Mouse (Mus musculus) lung, postnatal 25 days (tissue): ENCODE data around the gene Fv1.

Source experiments
- DNase-seq: peaks from one replicate; pipeline ENCODE4 v3.0.0; 2022; ENCODE audit warnings: low spot score

Gene Fv1

GRCm38 (mm10) chr4:147886158-147886557 is 17.4 kb downstream of the Fv1 start:
- no peak for DNase-seq

GRCm38 (mm10) chr4:147887277-147887676 is 18.5 kb downstream of the Fv1 start:
- no peak for DNase-seq

- no peak for DNase-seq
Observed at GRCm38 (mm10) chr4:147888237-147888636, 19.5 kb downstream of the Fv1 start.

- no peak for DNase-seq
Observed at GRCm38 (mm10) chr4:147890341-147890740, 21.6 kb downstream of the Fv1 start.

DNA sequence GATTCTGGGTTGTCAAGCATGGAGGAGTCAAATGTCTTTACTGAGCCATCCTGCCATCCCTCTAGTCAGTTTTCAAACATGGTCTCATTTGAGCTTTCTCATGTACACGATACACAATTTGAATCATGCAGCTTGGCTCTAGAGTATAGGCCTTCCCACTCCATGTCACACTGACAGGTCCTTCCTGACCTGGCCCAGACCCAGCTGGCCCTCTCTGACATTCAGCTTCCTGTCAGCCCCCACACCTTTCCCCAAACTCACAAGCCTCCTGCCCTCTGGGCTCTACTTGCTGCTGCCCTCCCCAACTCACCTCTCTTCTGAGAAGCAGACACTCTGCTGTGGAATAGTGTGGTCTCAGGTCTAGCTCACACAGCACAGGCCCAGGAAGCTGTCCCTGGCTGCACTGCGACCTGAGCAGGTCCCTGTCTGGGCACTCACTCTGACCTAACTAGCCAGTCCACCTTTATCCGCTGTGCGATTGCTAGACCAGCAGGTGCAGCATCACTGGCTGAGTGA is 27.1 kb downstream of the Fv1 start:
- DNase-seq, result no peak

- no peak for DNase-seq
Observed at GRCm38 (mm10) chr4:147896411-147896810, 27.6 kb downstream of the Fv1 start.

GRCm38 (mm10) chr4:147897348-147897747 is 28.6 kb downstream of the Fv1 start:
- DNase-seq, result no peak

GRCm38 (mm10) chr4:147900452-147900851 is 31.7 kb downstream of the Fv1 start:
- no peak for DNase-seq

- no peak for DNase-seq
Observed at GRCm38 (mm10) chr4:147902906-147903500, 34.2 kb downstream of the Fv1 start.

DNA sequence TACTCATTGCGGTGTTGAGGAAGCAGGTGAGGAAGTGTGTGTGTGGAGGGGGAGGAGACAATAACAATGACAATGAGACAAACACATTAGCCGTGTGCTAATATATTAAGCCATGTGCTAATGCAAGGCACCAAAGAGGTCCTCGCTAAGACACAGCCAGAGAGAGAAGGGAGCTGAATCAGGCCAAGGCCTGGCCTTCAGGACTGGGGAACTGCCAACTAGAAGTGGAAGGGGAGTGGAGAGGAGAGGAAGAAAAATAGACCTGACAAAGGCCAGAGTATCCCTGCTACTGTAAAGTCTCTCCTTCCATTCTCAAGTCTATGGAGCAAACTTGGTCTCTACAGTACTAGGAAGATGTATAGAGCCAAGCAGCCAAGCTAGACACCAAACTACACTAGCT is 34.8 kb downstream of the Fv1 start:
- no peak for DNase-seq

DNA sequence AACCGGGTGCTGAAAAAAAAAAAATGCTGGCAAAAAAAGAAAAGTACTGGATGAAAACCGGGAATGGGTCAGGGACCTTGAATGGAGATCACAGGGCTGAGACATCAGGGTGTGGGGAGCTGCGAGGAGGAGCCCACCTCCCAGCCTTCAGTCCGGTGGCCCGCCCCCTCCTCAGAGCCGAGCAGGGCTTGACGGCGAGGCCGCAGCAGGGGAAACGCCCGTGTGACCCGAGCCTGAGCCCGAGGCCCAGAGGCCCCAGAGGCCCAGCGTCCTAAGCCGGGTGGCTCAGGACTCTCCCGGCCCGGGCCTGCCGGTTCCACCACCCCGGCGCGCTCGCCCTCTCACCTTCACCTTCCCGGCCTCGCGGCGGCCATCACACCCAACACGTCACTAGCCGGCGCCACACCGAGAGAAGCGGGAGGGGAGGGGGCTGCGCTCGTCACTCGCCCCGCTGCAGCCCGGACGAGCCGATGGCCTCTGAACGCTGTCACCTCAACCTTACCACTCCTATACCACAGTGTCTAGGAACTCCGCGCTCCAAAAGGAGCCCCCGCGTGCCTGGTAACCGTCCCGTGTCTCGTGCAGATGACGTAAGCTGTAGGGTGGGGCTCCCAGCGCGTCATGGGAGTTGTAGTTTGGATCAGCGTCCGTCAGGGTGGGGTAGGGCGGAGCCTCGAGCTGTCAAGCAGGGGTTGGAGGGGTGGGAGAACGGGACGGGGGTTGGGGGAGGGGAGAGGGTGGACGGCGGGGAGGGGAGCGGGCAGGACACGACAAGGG is 35.7 kb downstream of the Fv1 start, which contains the start of gene Mfn2:
Mfn2 (minus strand) TSS at position 392 of the 777 bp plus-strand sequence.
- DNase-seq, result peak; percentile 92

- DNase-seq, result no peak
Observed at GRCm38 (mm10) chr4:147905090-147905659, 36.4 kb downstream of the Fv1 start.

DNA sequence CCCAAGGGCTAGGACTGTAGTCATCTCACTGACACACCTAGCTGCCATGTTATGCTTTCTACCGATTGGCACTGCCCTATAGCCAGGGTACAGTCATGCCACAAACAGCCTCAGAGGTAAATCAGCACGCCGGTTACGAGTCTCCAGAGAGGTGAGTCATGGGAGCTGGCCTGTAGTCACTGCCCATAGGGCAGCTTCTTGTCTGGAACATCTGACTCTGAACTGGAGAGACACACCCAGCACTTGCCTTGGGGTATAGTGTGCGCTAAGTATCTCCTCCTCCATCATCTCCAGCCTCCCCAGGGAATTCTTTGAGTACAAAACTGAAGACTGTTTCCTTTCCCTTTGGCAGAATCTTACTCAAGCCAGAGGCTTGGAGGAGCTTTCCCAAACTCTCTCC is 37.5 kb downstream of the Fv1 start:
- DNase-seq, result no peak

GRCm38 (mm10) chr4:147909486-147909885 is 40.7 kb downstream of the Fv1 start:
- DNase-seq, result no peak

DNA sequence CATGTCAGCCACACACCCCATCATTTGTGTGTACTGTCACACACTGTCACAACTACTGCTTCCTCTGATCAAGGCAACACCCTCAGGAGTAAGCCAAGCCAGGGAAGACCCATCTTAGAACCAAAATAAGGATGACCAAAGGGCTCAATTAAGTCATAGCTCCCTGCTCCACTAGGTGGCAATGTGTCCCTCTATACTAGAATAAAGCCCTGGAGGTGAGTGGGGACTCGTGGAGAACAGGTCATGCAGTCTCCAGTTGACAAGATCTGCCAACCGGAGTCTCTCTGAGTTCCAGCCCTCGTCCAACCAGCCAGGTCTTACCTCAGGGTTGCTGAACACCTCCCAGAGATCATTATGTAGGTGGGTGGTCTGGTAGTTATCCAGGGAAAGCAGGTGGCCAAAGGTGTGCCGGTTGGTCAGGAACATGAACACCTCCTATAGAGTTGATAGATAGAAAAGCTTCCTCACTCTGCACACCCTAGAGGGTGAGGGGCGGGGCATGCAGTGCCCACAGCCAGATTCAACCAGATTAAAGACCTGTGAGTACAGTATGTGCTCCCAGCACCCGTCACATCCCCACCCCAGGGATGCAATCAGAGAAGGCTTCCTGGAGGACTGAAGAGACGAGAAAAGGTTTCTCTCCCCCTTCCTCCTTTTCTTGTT is 49.8 kb downstream of the Fv1 start:
- peak; percentile 38 for DNase-seq
